Mouse (Mus musculus) olfactory bulb, adult 2 months (tissue): ENCODE data around the gene Rnf114.

Experiments
- CTCF ChIP-seq: fragments of 200-500 bp; IDR thresholded peaks from 2 replicates; pipeline ENCODE4 v1.5.1; 2012; ENCODE audit warnings: low read depth, mild to moderate bottlenecking, low read length, moderate library complexity; ENCODE audit not compliant: insufficient read depth
- POLR2A ChIP-seq: fragments of 200-500 bp; IDR thresholded peaks from 2 replicates; pipeline ENCODE4 v1.6.1; 2012; ENCODE audit warnings: mild to moderate bottlenecking, low read depth, low read length, moderate library complexity; ENCODE audit not compliant: insufficient read depth

DNA sequence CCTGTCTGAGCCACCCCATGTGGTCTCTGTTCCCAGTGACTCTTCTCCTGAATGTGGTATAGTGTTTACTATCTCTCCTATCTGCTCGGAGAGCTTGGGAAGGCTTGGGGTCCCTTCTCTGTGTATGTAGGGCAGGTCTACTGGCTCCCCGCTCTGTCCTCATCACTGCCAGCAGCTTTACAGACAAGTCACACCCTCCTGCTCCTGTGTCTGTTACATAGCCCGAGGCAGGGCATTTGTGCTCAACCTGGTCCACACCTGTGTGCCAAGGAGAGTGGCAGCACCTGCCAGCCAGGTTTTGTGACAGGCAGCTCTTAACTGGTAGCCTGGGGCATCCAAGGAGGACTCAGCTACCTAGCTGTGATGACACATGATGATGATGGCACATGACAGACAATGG is 21.8 kb upstream of the Rnf114 start:
- TF ChIP-seq CTCF: no peak
- TF ChIP-seq POLR2A: no peak
